Mouse (Mus musculus): ENCODE data around the gene Cd248.
A peak's percentile ranks its signal among the peaks of the same experiment; 100 is the strongest.

Gene Cd248

GRCm38 (mm10) chr19:5067867-5068569, at the start of gene Cd248:
Gene Cd248 (plus strand): TSS chr19:5068078.
- DNase-seq (ENCODE audit: low spot score in 2 of 2), result peak in 1 of 2 experiments; percentile 15

DNA sequence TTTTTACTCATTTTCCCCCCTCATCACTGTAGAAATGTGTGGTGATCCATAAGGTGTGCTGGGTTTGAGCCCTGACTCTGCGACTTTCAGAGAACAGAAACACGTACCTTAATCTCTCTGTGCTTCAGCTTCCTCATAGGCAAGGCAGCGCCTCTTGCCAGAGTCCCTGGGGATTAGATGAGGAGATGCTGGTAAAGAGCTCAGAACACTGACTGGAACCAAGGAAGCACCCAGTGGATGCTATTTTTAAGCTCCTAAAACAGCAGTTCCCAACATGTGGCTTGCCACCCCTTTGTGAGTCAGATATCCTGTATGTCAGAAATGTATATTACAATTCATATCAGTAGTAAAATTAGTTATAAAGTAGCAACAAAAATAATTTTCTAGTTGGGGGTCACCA, 49.7 kb upstream of the Cd248 start:
- no peak for DNase-seq (ENCODE audit: low spot score in 2 of 2)

DNA sequence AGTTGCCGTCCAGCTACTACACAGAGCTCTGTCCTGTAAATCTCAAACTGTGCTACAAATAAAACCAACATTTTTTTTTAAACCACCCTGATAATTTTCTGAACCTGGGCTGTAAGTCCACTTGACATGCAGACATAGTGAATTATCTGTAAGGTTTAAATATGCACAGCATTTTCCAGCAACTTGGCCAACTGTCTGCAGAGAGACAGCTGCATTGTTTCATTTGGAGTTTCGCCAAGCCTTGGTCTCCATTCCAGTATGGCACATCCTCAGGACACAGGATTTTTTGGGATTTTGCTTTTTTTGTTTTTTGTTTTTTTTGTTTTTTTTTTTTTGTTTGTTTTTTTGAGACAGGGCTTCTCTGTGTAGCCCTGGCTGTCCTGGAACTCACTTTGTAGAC, 46.5 kb upstream of the Cd248 start:
- no peak for DNase-seq (ENCODE audit: low spot score in 2 of 2)

DNA sequence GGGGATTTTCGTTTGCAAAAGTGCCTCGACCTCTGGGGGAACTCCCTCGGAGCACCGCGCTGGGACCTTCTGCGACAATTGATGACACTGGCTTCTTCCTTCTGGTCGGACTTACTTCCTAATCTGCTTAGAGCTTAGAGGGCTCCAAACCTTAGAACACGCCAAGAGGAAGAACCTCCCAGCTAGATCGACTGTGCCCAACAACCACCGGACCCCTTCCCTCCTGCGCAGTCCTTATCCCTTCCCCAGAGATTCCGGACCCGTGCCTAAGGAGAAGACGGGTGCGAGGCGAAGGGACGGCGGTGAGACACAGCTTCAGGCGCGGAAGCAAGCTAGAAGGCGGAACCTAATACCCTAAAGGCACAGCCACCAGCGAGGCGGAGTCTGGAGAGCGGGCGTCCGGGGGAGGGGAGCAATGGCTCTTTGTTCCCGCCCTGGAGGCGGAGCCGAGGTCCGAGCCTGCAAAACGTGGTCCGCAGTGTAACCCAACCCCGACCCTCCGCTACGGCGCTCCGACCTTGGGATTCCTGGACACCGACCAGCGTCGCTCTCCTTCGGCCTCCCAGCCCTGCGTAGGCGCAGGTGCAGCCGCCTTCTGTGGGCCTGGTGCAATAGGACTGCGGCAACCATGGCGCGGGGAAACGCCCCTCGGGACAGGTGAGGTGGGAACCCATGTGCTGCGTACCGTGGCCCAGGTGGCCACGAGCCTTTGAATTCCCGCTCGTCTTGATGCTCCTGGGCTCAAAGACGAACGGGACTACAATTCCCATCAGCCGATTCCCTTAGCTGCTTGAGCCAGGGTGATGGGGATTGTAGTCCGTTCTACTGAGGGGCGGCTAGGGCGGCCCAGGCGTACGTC, 44.0 kb upstream of the Cd248 start, which contains the start of gene Slc29a2:
Slc29a2 (plus strand) TSS at position 240 of the 859 bp plus-strand sequence.
- DNase-seq (ENCODE audit: low spot score in 2 of 2), result peak; percentile 88 to 91

GRCm38 (mm10) chr19:5026111-5026510, 41.8 kb upstream of the Cd248 start:
- no peak for DNase-seq (ENCODE audit: low spot score in 2 of 2)

- no peak for DNase-seq (ENCODE audit: low spot score in 2 of 2)
These were observed 35.2 kb upstream of the Cd248 start for GRCm38 (mm10) chr19:5032686-5033085.

GRCm38 (mm10) chr19:5036577-5036976, 31.3 kb upstream of the Cd248 start:
- DNase-seq (ENCODE audit: low spot score in 2 of 2), result no peak

DNA sequence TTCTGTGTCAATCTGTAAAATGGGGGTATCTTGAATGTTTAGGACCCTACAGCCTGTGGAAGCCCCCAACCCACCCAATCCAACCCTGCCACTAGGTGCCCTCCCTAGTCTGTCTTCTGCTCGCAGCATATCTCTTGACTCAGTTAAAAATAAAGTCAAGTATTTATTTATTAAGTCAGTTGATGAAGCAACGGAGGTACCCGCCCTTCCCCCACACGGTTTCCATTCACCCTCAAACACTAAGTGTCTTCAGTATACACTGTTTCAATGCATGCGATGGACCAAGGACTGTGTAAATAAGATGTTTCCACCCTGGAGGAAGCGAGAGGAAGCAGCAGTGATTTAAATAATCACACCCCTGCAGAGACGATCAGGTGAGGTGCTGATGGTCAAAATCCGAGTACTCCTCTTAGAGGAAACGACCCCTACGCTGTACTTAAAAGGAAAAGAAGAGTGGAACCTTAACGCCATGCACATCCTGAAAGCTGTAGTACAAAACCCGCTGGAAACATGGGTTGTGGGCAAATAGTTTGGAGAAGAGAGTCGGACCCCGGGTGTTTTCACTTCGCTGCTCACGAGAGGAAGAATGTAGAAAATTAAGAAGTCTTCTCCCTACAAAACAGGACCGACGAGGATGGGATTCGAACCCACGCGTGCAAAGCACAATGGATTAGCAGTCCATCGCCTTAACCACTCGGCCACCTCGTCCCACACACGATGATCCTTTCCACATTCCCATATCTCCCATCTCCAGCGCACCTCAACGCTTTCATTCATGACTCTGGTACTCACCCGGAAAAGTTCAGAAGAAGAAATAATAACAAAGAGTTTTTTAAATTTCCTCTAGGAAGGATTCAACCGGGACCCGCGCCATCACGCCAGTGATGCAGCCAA, 30.0 kb upstream of the Cd248 start:
- peak; percentile 90 to 91 for DNase-seq (ENCODE audit: low spot score in 2 of 2)

DNA sequence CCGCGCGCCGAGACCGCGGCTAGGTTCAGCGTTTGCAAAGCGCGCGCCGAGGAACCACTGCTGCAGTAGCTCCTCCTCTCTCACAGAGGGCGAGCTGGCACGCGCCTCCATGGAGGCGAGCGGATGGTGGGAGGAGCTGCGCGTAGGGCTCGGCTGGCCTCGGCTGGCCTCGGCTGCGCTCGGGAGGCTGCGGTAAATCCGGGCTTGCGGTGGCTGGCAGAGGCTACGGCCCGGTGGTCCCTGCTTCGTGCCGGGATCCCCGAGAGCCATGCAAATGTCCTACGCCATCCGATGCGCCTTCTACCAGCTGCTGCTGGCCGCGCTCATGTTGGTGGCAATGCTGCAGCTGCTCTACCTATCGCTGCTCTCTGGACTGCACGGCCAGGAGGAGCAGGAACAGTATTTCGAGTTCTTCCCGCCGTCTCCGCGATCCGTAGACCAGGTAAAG, 29.1 kb upstream of the Cd248 start, which contains the start of the genes B4gat1 and AC124502.3:
B4gat1 (plus strand) TSS at position 118 of the 448 bp plus-strand sequence.
AC124502.3 (plus strand) TSS at position 183 of the 448 bp plus-strand sequence.
- peak; percentile 89 to 91 for DNase-seq (ENCODE audit: low spot score in 2 of 2)

DNA sequence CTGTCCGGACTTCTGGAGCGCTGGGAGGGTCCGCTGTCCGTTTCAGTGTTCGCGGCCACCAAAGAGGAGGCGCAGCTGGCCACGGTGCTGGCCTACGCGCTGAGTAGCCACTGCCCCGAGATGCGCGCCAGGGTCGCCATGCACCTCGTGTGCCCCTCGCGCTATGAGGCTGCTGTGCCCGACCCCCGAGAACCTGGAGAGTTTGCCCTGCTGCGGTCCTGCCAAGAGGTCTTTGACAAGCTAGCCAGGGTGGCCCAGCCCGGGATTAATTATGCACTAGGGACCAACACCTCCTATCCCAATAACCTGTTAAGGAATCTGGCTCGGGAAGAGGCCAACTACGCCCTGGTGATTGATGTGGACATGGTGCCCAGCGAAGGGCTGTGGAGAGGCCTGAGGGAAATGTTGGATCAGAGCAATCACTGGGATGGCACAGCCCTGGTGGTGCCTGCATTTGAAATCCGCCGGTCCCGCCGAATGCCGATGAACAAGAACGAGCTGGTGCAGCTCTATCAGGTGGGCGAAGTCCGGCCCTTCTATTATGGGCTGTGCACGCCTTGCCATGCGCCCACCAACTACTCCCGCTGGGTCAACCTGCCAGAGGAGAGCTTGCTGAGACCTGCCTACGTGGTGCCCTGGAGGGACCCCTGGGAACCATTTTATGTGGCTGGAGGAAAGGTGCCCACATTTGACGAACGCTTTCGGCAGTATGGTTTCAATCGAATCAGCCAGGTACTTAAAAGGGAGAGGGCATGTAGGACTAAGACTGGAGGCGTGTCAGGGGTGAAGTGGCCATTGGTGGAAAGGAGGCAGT, 28.4 kb upstream of the Cd248 start:
- DNase-seq (ENCODE audit: low spot score in 2 of 2), result peak in 1 of 2 experiments; percentile 43

DNA sequence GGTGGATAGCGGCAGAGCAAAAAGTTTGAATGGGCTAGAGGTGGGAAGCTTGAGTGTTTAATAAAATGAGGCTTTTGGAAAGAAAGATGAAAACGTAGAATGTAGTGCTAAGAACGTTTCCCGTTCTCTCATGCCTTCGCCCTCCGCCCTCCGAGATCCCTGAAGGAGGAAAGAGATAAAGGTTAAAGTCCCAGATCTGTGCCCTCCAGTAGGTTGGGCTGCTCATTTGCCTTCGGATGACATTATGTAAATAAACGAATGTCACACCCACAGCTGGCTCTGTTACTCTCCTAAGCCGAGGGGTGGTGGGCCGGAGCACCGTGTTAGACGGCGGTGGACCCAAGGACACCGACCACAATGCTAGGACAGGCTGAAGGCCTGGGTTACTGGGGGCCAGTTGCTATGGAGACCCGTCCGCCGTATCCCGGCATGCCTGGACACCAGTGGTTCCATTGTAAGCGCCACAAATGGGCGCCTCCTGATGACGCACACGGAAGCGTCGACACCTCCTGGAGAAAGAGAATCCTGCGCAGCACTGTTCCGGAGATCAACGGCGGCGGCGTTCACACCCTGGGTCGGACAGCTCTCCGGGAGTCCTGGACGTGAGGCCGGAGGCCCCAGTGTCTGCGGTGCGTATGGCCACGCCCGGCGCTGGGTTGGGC, 26.9 kb upstream of the Cd248 start, which contains the start of gene Brms1:
Brms1 (plus strand) TSS at position 493 of the 662 bp plus-strand sequence.
- peak; percentile 93 to 97 for DNase-seq (ENCODE audit: low spot score in 2 of 2)

DNA sequence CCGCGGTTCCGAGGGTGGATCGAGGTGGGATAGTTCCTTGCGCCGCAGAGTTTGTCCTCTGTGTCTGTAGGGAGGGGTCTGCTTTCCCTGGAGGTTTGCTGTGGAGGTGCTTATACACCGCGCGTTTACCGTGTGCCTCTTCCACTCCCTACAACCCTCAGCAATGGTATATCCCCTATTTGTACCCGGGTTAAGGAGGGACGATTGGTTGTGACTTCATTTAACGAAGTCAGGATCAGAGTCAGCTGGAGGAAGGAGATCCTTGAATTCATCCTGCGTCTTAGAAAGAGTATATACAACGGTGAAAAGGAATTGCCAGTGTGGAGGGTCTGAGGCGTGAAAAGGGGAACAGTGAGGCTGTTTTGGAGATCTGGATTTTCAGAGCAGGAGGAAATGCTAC, 26.3 kb upstream of the Cd248 start:
- no peak for DNase-seq (ENCODE audit: low spot score in 2 of 2)

- DNase-seq (ENCODE audit: low spot score in 2 of 2), result peak in 1 of 2 experiments; percentile 38
These were observed 22.3 kb upstream of the Cd248 start for GRCm38 (mm10) chr19:5045531-5045930.

- peak in 1 of 2 experiments; percentile 84 for DNase-seq (ENCODE audit: low spot score in 2 of 2)
These were observed 19.5 kb upstream of the Cd248 start for GRCm38 (mm10) chr19:5048138-5049056.

DNA sequence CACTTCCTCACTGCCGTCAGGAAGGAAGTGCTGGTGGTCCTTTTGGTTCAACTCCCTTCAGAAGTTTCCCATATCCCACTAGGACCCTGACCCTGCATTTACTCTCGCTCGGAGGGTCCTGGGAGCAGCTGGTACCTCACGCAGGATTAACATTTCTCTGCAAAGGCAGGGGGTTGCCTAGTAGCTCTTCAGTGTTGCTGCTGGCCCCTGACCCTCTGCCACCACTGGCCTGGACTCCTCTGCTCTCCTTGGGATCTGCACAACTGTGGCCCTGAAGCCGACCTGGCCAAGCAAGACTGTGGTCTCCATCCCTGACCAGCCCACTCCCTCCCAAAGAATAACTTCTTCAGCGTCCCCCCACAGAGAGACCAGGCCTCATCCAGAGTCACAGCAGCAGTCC, 18.6 kb upstream of the Cd248 start:
- DNase-seq (ENCODE audit: low spot score in 2 of 2), result no peak

- peak; percentile 79 to 86 for DNase-seq (ENCODE audit: low spot score in 2 of 2)
These were observed 17.6 kb upstream of the Cd248 start, which contains the start of gene Rin1 for GRCm38 (mm10) chr19:5050047-5050905. Gene Rin1 (plus strand): TSS chr19:5050481.

DNA sequence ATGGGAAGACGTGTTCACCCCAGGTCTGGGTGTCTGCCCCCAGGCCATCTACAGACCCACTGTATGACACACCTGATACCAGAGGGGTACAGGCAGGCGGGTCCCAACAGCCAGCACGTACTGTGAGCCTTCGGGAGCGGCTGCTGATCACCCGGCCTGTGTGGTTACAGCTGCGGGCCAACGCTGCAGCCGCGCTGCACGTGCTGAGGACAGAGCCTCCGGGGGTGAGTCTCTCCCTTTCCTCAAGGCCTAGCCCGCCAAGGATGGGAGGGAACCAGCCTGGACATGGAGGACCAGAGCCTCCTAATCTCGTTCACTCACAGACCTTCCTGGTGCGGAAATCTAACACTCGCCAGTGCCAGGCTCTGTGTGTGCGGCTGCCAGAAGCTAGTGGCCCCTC, 16.8 kb upstream of the Cd248 start:
- no peak for DNase-seq (ENCODE audit: low spot score in 2 of 2)

- no peak for DNase-seq (ENCODE audit: low spot score in 2 of 2)
These were observed 16.4 kb upstream of the Cd248 start for GRCm38 (mm10) chr19:5051515-5051914.
